Mouse (Mus musculus) liver, embryonic 14.5 days (tissue): ENCODE data around the gene Klf2. TPM values are rescaled to one million over a fixed set of nuclear protein-coding genes. Genes with fewer than 3 reads are reported as not detected.
A peak's percentile ranks its signal among the peaks of the same experiment; 100 is the strongest.

Experiments used
- ATAC-seq: fragments of 200-750 bp; cut with Nextera tagmentation; 2 replicates; pipeline ENCODE4 v1.8.0; 2017; ENCODE audit warnings: moderate number of reproducible peaks, mild to moderate bottlenecking, moderate library complexity; ENCODE audit not compliant: insufficient read depth
- DNase-seq, 3 experiments: peaks; one replicate each; pipeline ENCODE4 v3.0.0-alpha.2; 2012 to 2013; ENCODE audit warnings: low read depth in 3 of 3, low spot score in 3 of 3
- H3K27ac ChIP-seq: fragments of 300-500 bp; sonication (generic); 2 replicates; pipeline ENCODE4 v1.5.1; 2014; ENCODE audit warnings: moderate library complexity, mild to moderate bottlenecking, control low read depth, inconsistent platforms
- H3K27me3 ChIP-seq: fragments of 300-500 bp; sonication (generic); 2 replicates; pipeline ENCODE4 v1.6.1; 2014; ENCODE audit warnings: mild to moderate bottlenecking, low read length, moderate library complexity; ENCODE audit not compliant: control insufficient read depth, insufficient read depth
- H3K36me3 ChIP-seq: fragments of 300-500 bp; sonication (generic); replicated peaks from 2 replicates; pipeline ENCODE4 v1.6.1; 2014; ENCODE audit warnings: low read depth; ENCODE audit not compliant: control insufficient read depth, insufficient read depth
- H3K4me1 ChIP-seq, 2 experiments: fragments of 200-500 bp in 1 of 2; fragments of 300-500 bp in 1 of 2; sonication (generic) in 1 of 2; replicated peaks; 2 replicates each; pipeline ENCODE4 v1.6.1; 2012 to 2014; ENCODE audit warnings: antibody characterized with exemption in 1 of 2, inconsistent platforms in 1 of 2, low read length in 1 of 2; ENCODE audit not compliant: control insufficient read depth in 2 of 2, insufficient read depth in 2 of 2
- H3K4me2 ChIP-seq: fragments of 300-500 bp; sonication (generic); 2 replicates; pipeline ENCODE4 v1.6.1; 2014; ENCODE audit warnings: low read depth, mild to moderate bottlenecking, control low read depth, moderate library complexity
- H3K4me3 ChIP-seq, 2 experiments: fragments of 200-500 bp in 1 of 2; fragments of 300-500 bp in 1 of 2; sonication (generic) in 1 of 2; 2 replicates each; pipeline ENCODE4 v1.5.1; 2012 to 2014; ENCODE audit warnings: low read depth in 2 of 2, low read length in 2 of 2, mild to moderate bottlenecking in 2 of 2, control low read depth in 1 of 2, inconsistent platforms in 1 of 2, moderate library complexity in 1 of 2; ENCODE audit not compliant: insufficient read depth in 1 of 2
- H3K9ac ChIP-seq: fragments of 300-500 bp; sonication (generic); replicated peaks from 2 replicates; pipeline ENCODE4 v1.6.1; 2014; ENCODE audit warnings: mild to moderate bottlenecking, control low read depth, moderate library complexity
- H3K9me3 ChIP-seq: fragments of 300-500 bp; sonication (generic); 2 replicates; pipeline ENCODE4 v1.6.1; 2016; ENCODE audit warnings: low read length, mixed read lengths; ENCODE audit not compliant: control insufficient read depth
- CTCF ChIP-seq: IDR thresholded peaks from 2 replicates; pipeline ENCODE4 v1.5.1; 2016; ENCODE audit warnings: antibody characterized with exemption, low read depth, control low read depth
- EP300 ChIP-seq: IDR thresholded peaks from 2 replicates; pipeline ENCODE4 v1.6.1; 2016; ENCODE audit warnings: antibody characterized with exemption, low read depth
- WGBS: fragments of 180-500 bp; shearing (Covaris S2); extraction: QIAGEN DNeasy Blood & Tissue Kit; methylation state at CpG from one replicate; pipeline ENCODE4 v1.1.7; 2014; ENCODE audit not compliant: insufficient replicate concordance; 5-methylcytosine and 5-hydroxymethylcytosine counted together
- polyA plus RNA-seq, 2 experiments: library from polyadenylated mRNA; depleted of rRNA in 1 of 2; stranded (reverse) in 1 of 2; unstranded in 1 of 2; fragments of >200 nt; fragmentation: Nextera tagmentation in 1 of 2; extraction: Ambion mirVana in 1 of 2; gene quantifications; 2 replicates each; pipeline versions ENCODE4 v1.2.1 to v1.2.3; 2012 to 2014

Klf2 gene
- polyA plus RNA-seq, 2 experiments, result 2.0 to 2.9 TPM

DNA sequence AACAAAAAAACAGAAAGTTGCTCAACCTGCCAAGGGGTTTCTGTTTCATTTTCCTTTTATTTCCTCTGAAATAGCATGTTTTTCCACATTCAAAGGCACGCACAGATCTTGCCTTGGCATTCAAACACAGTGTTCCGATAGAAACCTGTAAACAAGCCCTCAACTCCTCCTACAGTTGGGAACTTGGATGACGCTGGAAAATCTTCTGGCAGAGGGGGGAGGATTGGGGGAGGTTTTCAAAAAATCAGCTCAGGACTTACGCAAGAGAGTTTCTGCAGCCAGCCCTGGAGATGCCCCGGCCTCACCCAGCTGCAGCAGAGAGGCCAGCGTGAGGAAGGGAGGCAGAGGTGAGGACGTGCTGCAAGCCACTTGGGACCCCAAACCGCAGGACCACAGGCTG lies 15.2 kb upstream of the Klf2 start:
- H3K4me2 ChIP-seq, result 0 out of 2 replicates have a peak overlapping the region, but pooled peaks have one; percentile 20
- no peak overlapping the region for H3K9ac ChIP-seq
- DNase-seq (no peak), ATAC-seq (no peak)
- H3K9me3 ChIP-seq, result no peaks in the 10 kb centered on the region
- no peaks in the 10 kb centered on the region for H3K36me3 ChIP-seq
- H3K4me3 ChIP-seq, result no peak overlapping the region
- H3K27me3 ChIP-seq, result no peaks in the 10 kb centered on the region
- TF ChIP-seq EP300 (no peak), CTCF (no peak)
- H3K4me1 ChIP-seq, result peaks cover 0 to 4% of the 10 kb centered on the region in 2 experiments; a peak in 1 of 4 replicates
- WGBS, result 23% methylated on average over 8 of the region's 8 CpGs
- no peak overlapping the region for H3K27ac ChIP-seq

DNA sequence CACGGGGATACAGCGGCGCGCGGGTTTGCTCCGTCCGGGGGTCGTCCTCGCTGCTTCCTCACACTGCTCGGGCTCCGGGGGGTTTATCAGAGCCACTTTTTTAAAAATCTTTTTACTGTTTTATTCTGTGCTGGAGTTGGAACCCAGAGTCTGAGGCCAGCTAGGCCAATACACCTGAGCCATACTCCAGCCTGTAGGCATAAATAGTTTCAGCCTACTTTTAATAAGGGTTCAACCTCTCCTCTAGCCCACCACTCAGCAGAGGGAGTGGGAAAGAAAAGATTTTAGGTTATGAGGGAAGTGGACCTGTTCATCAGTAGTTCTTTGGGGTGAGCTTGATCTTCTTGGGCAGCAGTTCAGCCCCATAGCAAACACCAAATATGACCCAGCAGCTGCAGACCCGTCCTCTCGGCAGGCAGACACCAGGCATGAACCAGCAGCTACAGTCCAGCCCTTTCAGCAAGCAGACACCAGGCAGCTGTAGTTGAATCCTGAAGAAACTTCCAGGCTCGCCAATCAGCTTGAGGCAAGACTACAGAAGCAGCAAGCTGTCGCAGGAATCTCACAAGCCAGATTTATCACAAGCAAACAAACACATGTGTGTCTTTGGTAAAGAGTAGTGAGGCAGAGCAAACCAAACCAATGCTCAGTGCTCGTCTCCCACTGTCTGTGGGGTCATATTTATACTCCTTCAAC lies 13.5 kb upstream of the Klf2 start, which contains the start of gene Gm10282:
Gene Gm10282, minus strand, starts transcription at position 51 of the 696 bp plus-strand sequence.
- Histone ChIP-seq H3K9ac (no peak within 1 kb of the TSS), H3K27ac (no peak within 1 kb of the TSS), H3K4me3 (no peak within 1 kb of the TSS), H3K9me3 (no peaks in the 10 kb centered on the region), H3K4me1 (peaks cover 0 to 4% of the 10 kb centered on the region in 2 experiments; a peak in 1 of 4 replicates), H3K36me3 (no peaks in the 10 kb centered on the region), H3K4me2 (no peak within 1 kb of the TSS), H3K27me3 (no peaks in the 10 kb centered on the region)
- no peak for ATAC-seq
- 67% methylated on average over 15 of the region's 16 CpGs for WGBS
- no peak for DNase-seq
- TF ChIP-seq CTCF (no peak), EP300 (no peak)

DNA sequence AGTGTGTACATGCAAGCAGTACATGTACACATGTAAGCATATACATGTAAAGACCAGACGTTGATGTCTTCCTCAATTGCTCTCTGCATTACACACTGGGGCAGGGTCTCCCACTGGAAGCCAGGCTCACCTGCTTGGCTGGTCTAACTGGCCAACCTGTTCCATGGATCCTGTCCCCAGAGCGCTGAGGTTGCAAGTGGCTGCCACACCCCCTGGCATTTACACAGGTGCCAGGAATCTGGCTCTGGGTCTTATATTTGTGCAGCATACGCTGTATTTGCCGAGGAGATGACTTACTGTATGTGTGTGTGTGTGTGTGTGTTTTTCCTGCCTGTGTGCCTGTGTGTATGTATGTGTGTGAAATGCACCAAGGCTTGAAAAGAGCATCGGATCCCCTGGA lies 11.9 kb upstream of the Klf2 start:
- WGBS, result 60% methylated on average over 5 of the region's 5 CpGs
- Histone ChIP-seq H3K27ac (no peak overlapping the region), H3K9ac (no peak overlapping the region), H3K27me3 (no peaks in the 10 kb centered on the region), H3K4me1 (peaks cover 0 to 4% of the 10 kb centered on the region in 2 experiments; a peak in 1 of 4 replicates), H3K36me3 (no peaks in the 10 kb centered on the region), H3K9me3 (no peaks in the 10 kb centered on the region), H3K4me2 (no peak overlapping the region), H3K4me3 (no peak overlapping the region)
- DNase-seq (no peak), ATAC-seq (no peak)
- no peak for TF ChIP-seq EP300
- TF ChIP-seq CTCF, result no peak

DNA sequence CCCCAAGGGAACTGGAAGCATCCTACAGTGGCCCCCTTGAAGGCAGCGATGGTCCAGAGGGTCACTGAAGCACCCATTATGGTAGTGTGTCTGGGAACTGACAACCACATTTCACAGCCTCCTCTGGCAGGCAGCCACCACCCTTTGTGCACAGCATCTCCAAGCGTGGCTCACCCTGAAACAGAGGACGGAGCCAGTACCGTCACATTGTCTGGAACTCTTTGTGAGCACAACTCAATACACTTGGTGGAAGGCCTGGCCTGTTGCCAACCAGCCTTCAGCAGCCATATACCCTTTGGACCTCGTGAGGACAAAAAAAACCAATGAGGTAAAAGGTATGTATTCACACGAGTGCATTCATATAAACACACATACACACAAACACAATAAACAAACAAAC lies 10.6 kb upstream of the Klf2 start:
- Histone ChIP-seq H3K27ac (no peak overlapping the region), H3K36me3 (no peaks in the 10 kb centered on the region), H3K4me3 (no peak overlapping the region), H3K27me3 (no peaks in the 10 kb centered on the region), H3K9me3 (no peaks in the 10 kb centered on the region), H3K9ac (no peak overlapping the region), H3K4me1 (peaks cover 0 to 7% of the 10 kb centered on the region in 2 experiments; a peak in 2 of 4 replicates), H3K4me2 (no peak overlapping the region)
- 58% methylated on average over 6 of the region's 6 CpGs for WGBS
- DNase-seq, result no peak
- TF ChIP-seq CTCF, result no peak
- no peak for ATAC-seq

DNA sequence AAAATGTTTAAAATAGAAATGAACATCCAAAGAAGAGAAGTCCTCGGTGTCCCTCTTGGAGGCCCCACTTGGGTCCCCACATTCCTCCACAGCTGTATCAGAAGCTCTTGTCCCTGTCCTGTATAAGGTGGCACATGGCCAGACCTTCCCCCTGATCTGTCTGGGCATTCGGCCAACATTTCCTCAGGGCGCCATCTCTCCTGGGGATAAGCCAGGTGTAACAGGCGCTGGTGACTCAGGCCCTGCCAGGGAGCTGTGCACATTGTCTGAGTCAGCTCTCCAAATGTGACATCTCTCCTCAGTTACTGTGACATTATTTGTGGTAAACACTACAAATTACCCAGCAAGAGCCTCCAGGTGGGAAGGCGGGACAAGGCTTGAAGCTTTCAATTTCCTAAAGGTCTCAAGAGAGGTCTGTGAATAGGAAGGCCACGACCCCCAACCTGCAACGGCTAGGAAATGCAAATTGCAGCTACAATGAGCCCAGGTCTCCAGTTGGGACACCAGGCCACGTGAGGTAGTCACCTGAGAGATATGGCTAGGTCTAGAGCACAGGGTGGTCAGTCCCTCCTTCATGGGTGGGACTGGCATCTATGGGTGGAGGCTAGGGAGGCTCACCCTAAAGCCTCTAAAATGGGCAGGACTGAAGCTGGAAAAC lies 7.9 kb upstream of the Klf2 start:
- H3K9ac ChIP-seq, result no peak overlapping the region
- 61% methylated on average over 8 of the region's 8 CpGs for WGBS

More for the DNA sequence above, 7.9 kb upstream of the Klf2 start:
- TF ChIP-seq CTCF (no peak), EP300 (no peak)
- H3K4me2 ChIP-seq, result no peak overlapping the region
- H3K27me3 ChIP-seq, result no peaks in the 10 kb centered on the region
- ATAC-seq, result no peak
- H3K9me3 ChIP-seq, result no peaks in the 10 kb centered on the region
- H3K4me3 ChIP-seq, result no peak overlapping the region
- peaks cover 0 to 7% of the 10 kb centered on the region in 2 experiments; a peak in 2 of 4 replicates for H3K4me1 ChIP-seq
- DNase-seq, result no peak
- no peaks in the 10 kb centered on the region for H3K36me3 ChIP-seq
- no peak overlapping the region for H3K27ac ChIP-seq
